Mouse (Mus musculus) gastrocnemius, postnatal 36 days (tissue): Measurements from ENCODE around the gene Sohlh2. TPM values are rescaled to one million over a fixed set of nuclear protein-coding genes. Genes with fewer than 3 reads are reported as not detected.

Experiments
- microRNA-seq, 2 experiments: library from miRNA; unstranded; fragments of <30 nt; microRNA quantifications; one replicate each; pipeline ENCODE4 v1.2.0; 2021
- total RNA-seq, 2 experiments: library from RNA; stranded (reverse); gene quantifications; 2 replicates each; pipeline ENCODE4 v1.2.3; 2021

Gene Sohlh2
- total RNA-seq, 2 experiments from 2014 or later = not detected

Small RNAs within 50 kb of the gene (microRNA-seq; reads per million reads assigned to microRNA genes)
- 0 reads per million in 2 experiments for gene Gm22029

Other genes starting within 250 kb of the Sohlh2 start
- gene Ccna1, start 126.5 kb upstream of the Sohlh2 start, total RNA-seq = not detected
- gene Spg20, start 69.9 kb upstream of the Sohlh2 start, total RNA-seq = 10 to 100 TPM; 22.9 to 28.9 TPM
- under 1 TPM in 1 of 2 experiments, not detected in 1; 0.08 TPM for gene Ccdc169, start 44.7 kb upstream of the Sohlh2 start, total RNA-seq
- 1 to 10 TPM; 2.6 to 5.7 TPM for gene Dclk1, start 60.3 kb downstream of the Sohlh2 start, total RNA-seq